Mouse (Mus musculus): ENCODE results near the gene Icam1.

- peak; percentile 91 for TF ChIP-seq MAX (IDR thresholded peaks at IDR 0.05)
- TF ChIP-seq CTCF (IDR thresholded peaks at IDR 0.05; ENCODE audit: control insufficient read depth, insufficient read depth, insufficient read length): no peak
- TF ChIP-seq USF1 (IDR thresholded peaks at IDR 0.05; ENCODE audit: low read depth): peak; percentile 97
- no peak for TF ChIP-seq FOSL1 (IDR thresholded peaks at IDR 0.05; ENCODE audit: insufficient read depth, low read length, poor library complexity, severe bottlenecking)
Measured at GRCm38 (mm10) chr9:21073044-21073840, 57.5 kb downstream of the Icam1 start, which contains the start of the genes Gm49373 and Fdx1l.

Measured in C2C12 (cell line).